Mouse (Mus musculus) embryonic facial prominence, embryonic 15.5 days (tissue): Measurements from ENCODE around the gene Ccdc142. TPM values are rescaled to one million over a fixed set of nuclear protein-coding genes. Genes with fewer than 3 reads are reported as not detected.

ENCODE experiments used
- ATAC-seq: fragments of 200-750 bp; cut with Nextera tagmentation; 2 replicates; pipeline ENCODE4 v1.8.0; 2017; ENCODE audit warnings: low read depth, moderate TSS enrichment; ENCODE audit not compliant: insufficient number of reproducible peaks, low FRiP score, low TSS enrichment
- H3K27ac ChIP-seq: fragments of 300-500 bp; sonication (generic); replicated peaks from 2 replicates; pipeline ENCODE4 v1.5.1; 2015; ENCODE audit warnings: mild to moderate bottlenecking, inconsistent platforms
- H3K27me3 ChIP-seq: fragments of 300-500 bp; sonication (generic); 2 replicates; pipeline ENCODE4 v1.6.1; 2015; ENCODE audit warnings: inconsistent platforms
- H3K36me3 ChIP-seq: fragments of 300-500 bp; sonication (generic); 2 replicates; pipeline ENCODE4 v1.6.1; 2015; ENCODE audit warnings: mild to moderate bottlenecking, inconsistent platforms
- H3K4me1 ChIP-seq: fragments of 300-500 bp; sonication (generic); 2 replicates; pipeline ENCODE4 v1.6.1; 2015; ENCODE audit warnings: inconsistent platforms
- H3K4me2 ChIP-seq: fragments of 300-500 bp; sonication (generic); replicated peaks from 2 replicates; pipeline ENCODE4 v1.6.1; 2015; ENCODE audit warnings: mild to moderate bottlenecking, inconsistent platforms
- H3K4me3 ChIP-seq: fragments of 300-500 bp; sonication (generic); replicated peaks from 2 replicates; pipeline ENCODE4 v1.5.1; 2015; ENCODE audit warnings: mild to moderate bottlenecking, inconsistent platforms
- H3K9ac ChIP-seq: fragments of 300-500 bp; sonication (generic); 2 replicates; pipeline ENCODE4 v1.6.1; 2015; ENCODE audit warnings: inconsistent platforms
- H3K9me3 ChIP-seq: fragments of 300-500 bp; sonication (generic); replicated peaks from 2 replicates; pipeline ENCODE4 v1.6.1; 2016; ENCODE audit warnings: inconsistent platforms
- WGBS: fragments of 180-500 bp; shearing (Covaris S2); methylation state at CpG from one replicate; pipeline ENCODE4 v1.1.7; 2015; 5-methylcytosine and 5-hydroxymethylcytosine counted together
- polyA plus RNA-seq: library from polyadenylated mRNA; unstranded; fragments of >200 nt; fragmentation: Nextera tagmentation; extraction: Ambion mirVana; gene quantifications from 2 replicates; pipeline ENCODE4 v1.2.1, GENCODE M21; 2015

Gene Ccdc142
- polyA plus RNA-seq, 1 experiment from 2014 or later, result 3.4 TPM

DNA sequence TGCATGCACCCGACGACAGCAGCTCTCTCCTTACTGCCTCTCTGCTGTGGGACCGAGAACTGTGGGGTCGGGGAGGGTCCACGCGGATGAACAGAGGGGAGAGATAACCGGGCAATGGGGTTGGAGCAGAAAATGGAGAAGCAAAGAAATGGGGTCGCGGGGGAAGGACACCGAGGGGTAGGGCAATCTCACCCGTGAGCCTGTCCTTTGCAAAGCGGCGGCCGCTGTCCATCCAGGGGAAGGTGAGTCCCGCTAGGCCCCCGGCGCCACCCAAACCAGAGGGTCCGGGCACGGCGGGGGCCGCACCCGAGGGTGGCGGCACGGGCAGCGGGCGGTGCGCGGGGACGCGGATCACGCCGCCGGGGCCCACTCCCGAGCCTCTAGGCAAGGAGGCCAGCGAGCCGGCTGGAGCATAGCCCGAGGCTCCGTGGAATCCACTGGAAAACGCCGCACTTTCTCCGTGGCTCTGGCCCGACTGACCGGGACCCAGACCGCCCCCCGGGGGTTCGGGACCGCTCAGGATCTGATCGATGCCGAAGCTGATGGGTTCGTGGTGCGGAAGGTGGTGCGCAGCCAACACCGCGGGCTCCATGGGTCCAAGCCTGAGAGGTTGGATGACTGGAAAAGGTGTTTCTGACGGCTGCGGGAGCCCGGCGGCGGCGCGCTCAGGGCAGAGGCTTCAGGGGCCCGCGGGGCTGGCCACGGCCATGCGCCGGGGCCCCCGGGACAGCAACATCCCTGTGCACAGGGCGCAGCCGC, 31.7 kb upstream of the Ccdc142 start:
- no peak overlapping the region for H3K9ac ChIP-seq
- ATAC-seq, result no peak; the same call in 1 of the 2 replicates

DNA sequence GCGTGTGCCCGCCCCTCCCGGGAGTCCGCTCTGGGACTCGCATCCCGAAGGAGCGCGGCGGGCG, 31.3 kb upstream of the Ccdc142 start, which contains the start of gene Tlx2:
Gene Tlx2 (minus strand): TSS at position 47 of the 64 bp plus-strand sequence.
- Histone ChIP-seq H3K4me3 (peak within 1 kb of the TSS; percentile 26), H3K36me3 (no peaks in the 10 kb centered on the region), H3K9me3 (no peaks in the 10 kb centered on the region), H3K4me1 (peaks cover 30% of the 10 kb centered on the region), H3K9ac (no peak within 1 kb of the TSS), H3K27me3 (peaks cover 96% of the 10 kb centered on the region), H3K4me2 (peak within 1 kb of the TSS; percentile 35), H3K27ac (no peak within 1 kb of the TSS)
- 0% methylated on average over 10 of the region's 10 CpGs for WGBS
- no peak for ATAC-seq

More for the DNA sequence above, 31.7 kb upstream of the Ccdc142 start:
- peak overlapping the region; percentile 26 for H3K4me3 ChIP-seq
- peaks cover 30% of the 10 kb centered on the region for H3K4me1 ChIP-seq
- under 1% methylated on average over 69 of the region's 69 CpGs for WGBS
- peak overlapping the region; percentile 35 for H3K4me2 ChIP-seq
- no peaks in the 10 kb centered on the region for H3K36me3 ChIP-seq
- H3K27me3 ChIP-seq, result peaks cover 98% of the 10 kb centered on the region
- H3K27ac ChIP-seq, result no peak overlapping the region
- H3K9me3 ChIP-seq, result no peaks in the 10 kb centered on the region

DNA sequence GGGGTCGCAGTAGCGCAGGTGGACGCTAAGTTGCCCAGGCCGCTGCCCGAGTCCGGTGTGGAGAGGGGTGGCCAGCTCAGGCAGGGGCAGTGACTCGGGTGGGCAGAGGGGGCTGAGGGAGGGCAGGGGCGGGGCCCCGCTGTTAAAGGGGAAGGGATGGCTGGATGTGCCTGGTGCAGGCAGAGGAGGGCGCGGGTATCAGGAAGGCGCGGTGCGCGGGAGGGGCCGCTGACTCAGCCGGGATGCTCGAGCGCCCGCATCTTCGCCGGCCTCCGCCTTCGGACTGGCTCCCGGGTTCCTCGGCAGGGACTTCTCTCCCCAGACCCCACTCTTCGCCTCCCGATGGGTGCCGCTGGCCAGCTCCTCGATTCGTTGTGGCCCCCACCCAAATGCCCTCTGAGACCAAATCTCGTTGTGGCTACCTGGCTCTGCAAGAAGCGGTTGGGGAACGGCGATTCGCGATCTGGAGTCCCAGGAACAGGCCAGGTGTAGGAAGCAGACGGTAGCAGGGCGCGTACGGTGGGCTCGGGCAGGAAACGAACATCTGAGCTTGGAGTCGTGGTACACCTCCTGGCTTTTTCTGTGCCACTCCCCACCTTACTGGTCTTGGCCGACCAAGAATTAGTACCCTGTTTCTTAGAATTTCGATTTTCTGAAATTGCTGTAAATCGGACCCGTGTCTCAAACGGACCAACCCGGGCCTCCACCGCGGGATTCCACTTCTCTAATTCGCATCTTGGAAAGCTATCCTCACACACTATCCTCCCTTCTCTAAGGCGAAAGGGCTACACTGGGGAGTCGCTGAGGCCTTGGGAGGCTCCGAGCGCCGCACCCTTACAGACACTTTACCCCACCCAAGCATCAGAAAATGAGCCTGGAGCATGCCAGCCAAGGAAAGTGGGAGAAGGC, 30.8 kb upstream of the Ccdc142 start:
- no peak overlapping the region for H3K9ac ChIP-seq
- peak overlapping the region; percentile 26 for H3K4me3 ChIP-seq
- no peaks in the 10 kb centered on the region for H3K9me3 ChIP-seq
- H3K4me1 ChIP-seq, result peaks cover 30% of the 10 kb centered on the region
- H3K4me2 ChIP-seq, result peak overlapping the region; percentile 35
- no peaks in the 10 kb centered on the region for H3K36me3 ChIP-seq
- no peak for ATAC-seq
- no peak overlapping the region for H3K27ac ChIP-seq
- WGBS, result 2% methylated on average over 57 of the region's 58 CpGs
- peaks cover 96% of the 10 kb centered on the region for H3K27me3 ChIP-seq

DNA sequence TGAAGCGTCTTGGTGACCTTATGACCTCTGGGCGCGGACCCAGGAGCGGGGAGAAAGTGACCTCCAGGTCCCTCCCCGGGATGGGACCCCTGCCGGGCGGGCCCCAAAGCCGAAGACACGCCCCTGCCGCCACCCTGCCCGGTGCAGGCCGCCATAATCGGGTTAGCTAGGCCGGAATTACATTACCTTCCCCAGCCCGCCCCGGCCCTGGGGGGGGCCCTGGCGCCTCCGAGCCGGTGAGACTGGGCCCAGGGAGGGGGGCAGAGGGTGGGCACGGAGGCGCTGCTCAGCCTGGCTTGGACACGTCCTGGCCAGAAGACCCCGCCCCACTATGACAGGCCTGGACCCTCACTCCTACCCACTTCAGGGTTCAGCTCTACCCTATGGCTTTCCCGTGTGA, 30.2 kb upstream of the Ccdc142 start:
- Histone ChIP-seq H3K9me3 (no peaks in the 10 kb centered on the region), H3K27ac (no peak overlapping the region), H3K9ac (no peak overlapping the region), H3K4me3 (peak overlapping the region; percentile 17), H3K27me3 (peaks cover 96% of the 10 kb centered on the region), H3K4me1 (peaks cover 30% of the 10 kb centered on the region), H3K36me3 (no peaks in the 10 kb centered on the region), H3K4me2 (peak overlapping the region; percentile 26; the same call in 1 of the 2 replicates)
- WGBS, result 1% methylated on average over 20 of the region's 24 CpGs
- no peak for ATAC-seq

DNA sequence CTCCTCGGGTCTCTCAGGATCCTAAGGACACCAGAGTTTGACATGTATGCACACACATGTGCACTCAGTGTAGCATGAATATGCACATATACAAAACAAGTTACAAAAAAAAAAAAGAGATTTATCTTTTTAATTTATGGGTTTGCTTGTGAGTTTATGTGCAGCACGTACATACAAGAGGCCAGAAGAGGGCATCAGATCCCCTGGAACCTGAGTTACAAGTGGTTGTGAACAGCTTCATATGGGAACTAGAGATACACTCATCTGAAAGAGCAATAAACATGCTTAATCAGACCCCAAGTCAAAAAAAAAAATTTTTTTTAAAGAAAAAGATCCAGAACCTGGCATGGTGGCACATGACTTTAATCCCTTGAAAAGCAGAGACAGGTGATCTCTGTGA, 26.4 kb upstream of the Ccdc142 start:
- 14% methylated on average over 2 of the region's 2 CpGs for WGBS

DNA sequence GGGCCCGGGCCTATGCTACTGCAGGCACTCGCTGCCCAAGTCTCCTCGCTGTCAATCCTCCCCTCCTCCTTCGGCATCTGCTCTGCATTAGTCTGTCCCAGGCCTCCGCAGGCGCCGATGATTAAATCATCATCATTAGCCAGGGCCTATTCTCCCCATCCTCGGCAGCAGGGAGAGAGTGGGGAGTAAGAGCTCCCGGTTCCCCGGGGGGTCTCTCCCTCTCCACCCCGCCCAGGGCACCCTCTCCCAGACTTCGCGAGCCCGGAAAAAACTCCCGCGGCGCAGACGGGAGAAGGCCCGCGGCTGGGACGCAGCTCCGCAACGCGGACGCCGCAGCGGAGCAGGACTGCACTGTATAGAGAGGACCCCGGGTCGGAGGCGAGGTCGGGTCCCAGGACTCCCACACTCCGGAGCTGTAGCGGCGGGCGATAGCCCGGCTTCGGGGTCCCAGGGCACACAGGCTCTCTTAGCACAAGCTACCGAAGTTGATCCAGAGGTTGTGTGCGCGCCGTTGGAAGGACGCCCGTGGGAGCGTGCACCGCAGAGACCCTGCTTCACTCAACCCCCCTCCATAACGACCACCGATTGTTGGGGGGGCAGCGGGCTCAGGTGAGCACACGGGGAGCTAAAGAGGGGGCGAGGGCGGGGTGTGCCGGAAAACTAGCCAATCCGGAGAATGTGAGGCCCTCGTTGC, 23.6 kb upstream of the Ccdc142 start, which contains the start of gene Pcgf1:
Gene Pcgf1 (plus strand): TSS at position 240 of the 694 bp plus-strand sequence.
- ATAC-seq, result peak; percentile 75
- Histone ChIP-seq H3K27ac (peak within 1 kb of the TSS; percentile 94), H3K36me3 (peaks cover 27% of the 10 kb centered on the region), H3K27me3 (peaks cover 41% of the 10 kb centered on the region), H3K4me2 (peak within 1 kb of the TSS; percentile 96), H3K4me3 (peak within 1 kb of the TSS; percentile 80), H3K9me3 (no peaks in the 10 kb centered on the region), H3K4me1 (peaks cover 20% of the 10 kb centered on the region), H3K9ac (peak within 1 kb of the TSS; percentile 69)
- under 1% methylated on average over 54 of the region's 54 CpGs for WGBS

More for the DNA sequence above, 26.4 kb upstream of the Ccdc142 start:
- H3K27ac ChIP-seq, result no peak overlapping the region
- peaks cover 5% of the 10 kb centered on the region for H3K36me3 ChIP-seq
- H3K4me1 ChIP-seq, result peaks cover 35% of the 10 kb centered on the region
- no peak overlapping the region for H3K4me2 ChIP-seq
- peaks cover 60% of the 10 kb centered on the region for H3K27me3 ChIP-seq
- ATAC-seq, result no peak
- no peak overlapping the region for H3K9ac ChIP-seq
- no peaks in the 10 kb centered on the region for H3K9me3 ChIP-seq
- H3K4me3 ChIP-seq, result no peak overlapping the region

DNA sequence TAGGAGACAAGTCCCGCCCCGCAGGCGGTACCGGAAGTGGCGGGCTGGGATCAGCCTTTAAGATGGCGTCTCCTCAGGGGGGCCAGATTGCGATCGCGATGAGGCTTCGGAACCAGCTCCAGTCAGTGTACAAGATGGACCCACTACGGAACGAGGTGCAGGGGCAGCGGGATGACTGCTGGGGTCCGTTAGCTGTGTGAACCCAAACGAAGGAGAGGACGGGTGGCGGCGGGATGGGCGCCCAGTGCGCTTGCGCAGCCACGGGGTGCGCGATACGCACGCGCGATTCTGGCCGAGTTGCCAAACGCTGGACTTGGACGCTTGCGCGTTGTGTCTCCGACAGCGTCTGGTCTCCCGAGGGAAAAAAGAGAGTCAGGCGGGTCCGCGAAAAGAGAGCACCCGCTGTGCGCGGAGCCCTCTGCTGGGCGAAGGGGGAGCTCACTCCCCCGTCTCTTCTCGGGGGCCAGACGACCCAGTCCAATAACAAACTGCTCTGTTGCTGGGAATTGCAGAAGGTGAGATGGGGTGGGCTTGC, 23.0 kb upstream of the Ccdc142 start:
- H3K27ac ChIP-seq, result peak overlapping the region; percentile 94
- peaks cover 20% of the 10 kb centered on the region for H3K4me1 ChIP-seq
- no peaks in the 10 kb centered on the region for H3K9me3 ChIP-seq
- peak; percentile 93 for ATAC-seq
- H3K9ac ChIP-seq, result peak overlapping the region; percentile 66
- peak overlapping the region; percentile 80 for H3K4me3 ChIP-seq
- peak overlapping the region; percentile 96 for H3K4me2 ChIP-seq
- H3K36me3 ChIP-seq, result peaks cover 27% of the 10 kb centered on the region
- under 1% methylated on average over 46 of the region's 46 CpGs for WGBS
- peaks cover 44% of the 10 kb centered on the region for H3K27me3 ChIP-seq

DNA sequence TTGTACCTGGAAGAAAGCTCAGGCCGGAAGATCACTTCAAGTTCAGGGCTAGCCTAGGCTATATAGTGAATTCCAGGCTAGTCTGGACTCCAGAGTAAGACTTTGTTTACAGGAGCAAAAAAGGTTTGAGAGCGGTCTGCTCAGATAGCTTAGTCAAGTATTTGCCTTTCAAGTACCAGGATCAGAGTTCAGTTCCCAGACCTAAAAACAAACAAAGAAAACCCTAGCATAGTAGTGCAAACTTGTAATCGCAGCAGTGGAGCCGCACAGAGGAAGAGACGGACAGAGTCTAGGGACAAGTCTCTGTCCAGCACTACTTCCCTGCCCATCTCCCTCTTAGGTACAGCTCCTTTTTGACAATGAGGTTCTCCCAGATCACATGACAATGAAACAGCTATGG, 21.2 kb upstream of the Ccdc142 start:
- Histone ChIP-seq H3K4me2 (no peak overlapping the region), H3K4me3 (no peak overlapping the region), H3K27ac (no peak overlapping the region), H3K9me3 (no peaks in the 10 kb centered on the region), H3K27me3 (peaks cover 45% of the 10 kb centered on the region), H3K4me1 (peaks cover 20% of the 10 kb centered on the region), H3K9ac (no peak overlapping the region), H3K36me3 (peaks cover 27% of the 10 kb centered on the region)
- ATAC-seq, result no peak
- WGBS, result 95% methylated on average over 5 of the region's 5 CpGs

DNA sequence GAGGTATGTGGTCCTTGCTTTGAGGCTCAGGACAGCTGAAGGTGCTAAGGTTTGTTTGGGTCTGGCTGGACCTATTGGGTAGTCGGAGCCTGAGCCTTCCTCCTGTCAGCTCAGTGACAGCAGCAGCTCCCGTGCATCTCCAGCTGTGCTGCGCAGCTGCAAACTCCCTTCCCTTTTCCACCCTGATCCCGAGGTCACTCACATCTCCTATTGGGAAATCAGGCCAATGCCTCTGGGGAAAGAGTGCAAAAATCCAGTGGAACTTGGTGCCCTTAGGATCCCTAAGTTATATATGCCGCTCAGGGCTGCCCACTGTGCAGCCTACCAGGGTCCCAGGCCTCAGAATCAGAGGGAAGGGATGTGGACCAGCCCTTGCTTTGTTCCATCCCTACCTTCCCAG, 17.9 kb upstream of the Ccdc142 start:
- Histone ChIP-seq H3K36me3 (peaks cover 27% of the 10 kb centered on the region), H3K9me3 (no peaks in the 10 kb centered on the region), H3K4me1 (peaks cover 30% of the 10 kb centered on the region), H3K4me3 (no peak overlapping the region), H3K27me3 (peaks cover 64% of the 10 kb centered on the region), H3K9ac (no peak overlapping the region), H3K27ac (no peak overlapping the region), H3K4me2 (no peak overlapping the region)
- no peak for ATAC-seq
- 15% methylated on average over 5 of the region's 5 CpGs for WGBS

DNA sequence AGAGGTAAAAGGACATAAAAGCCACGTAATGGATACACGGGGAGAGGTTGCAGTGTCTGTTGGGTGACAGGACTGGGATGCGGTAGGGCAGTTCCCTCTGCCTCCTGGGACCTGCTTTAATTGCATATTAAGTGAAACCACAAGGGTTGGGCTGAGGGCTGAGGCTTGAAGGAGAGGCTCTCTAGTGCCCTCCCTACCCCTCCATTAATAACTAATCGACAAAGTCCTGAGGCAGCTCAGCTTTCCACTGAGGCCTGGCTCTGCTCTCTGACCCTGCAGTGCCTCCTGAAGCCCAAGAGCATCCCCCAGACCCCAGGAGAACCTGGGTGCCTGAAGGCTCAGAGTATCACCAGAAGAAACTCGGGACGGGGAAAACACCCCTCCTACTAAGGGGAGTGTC, 16.9 kb upstream of the Ccdc142 start:
- Histone ChIP-seq H3K27ac (no peak overlapping the region), H3K4me1 (peaks cover 20% of the 10 kb centered on the region), H3K4me3 (no peak overlapping the region), H3K9me3 (no peaks in the 10 kb centered on the region), H3K9ac (no peak overlapping the region), H3K36me3 (peaks cover 27% of the 10 kb centered on the region), H3K4me2 (no peak overlapping the region), H3K27me3 (peaks cover 72% of the 10 kb centered on the region)
- no peak for ATAC-seq
- WGBS, result 8% methylated on average over 6 of the region's 6 CpGs
